In the genomic region with DNA sequence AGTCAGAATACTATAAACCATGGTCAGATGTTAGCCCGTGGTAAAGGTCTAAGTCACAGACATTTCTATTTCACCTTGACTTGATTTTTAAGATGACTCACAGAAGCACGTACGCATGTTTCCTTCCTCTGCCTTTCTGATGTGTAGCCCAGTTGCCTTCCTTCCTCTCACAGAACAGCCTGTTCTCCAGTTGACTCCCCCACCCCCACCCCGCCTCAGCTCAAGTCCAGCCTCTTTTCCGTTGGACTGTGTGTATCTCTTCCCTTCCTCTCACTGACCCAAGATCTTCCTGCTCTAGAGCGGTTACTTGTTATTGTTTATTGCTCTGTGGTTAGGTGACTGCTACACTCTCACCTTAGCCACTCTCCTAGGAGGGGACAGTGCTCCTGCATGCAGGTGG, we compare ENCODE assay signal across 11 mouse cellular contexts. TPM values are rescaled to one million over a fixed set of nuclear protein-coding genes. Genes with fewer than 3 reads are reported as not detected.
DNase-seq lines count a peak whose midpoint lies in the region; ATAC-seq and TF ChIP-seq lines count a peak whose summit lies in the region.
"Had no signal": no experiment of that assay in that cellular context is flagged by ENCODE, and none has a peak within 500 bp of the region (broad histone marks: within the 10 kb centered on the region; RNA-seq: fewer than 3 reads in every experiment).

No protein-coding gene starts in this region.

- DNase-seq in adrenal gland, postnatal 36 days: peak; percentile 22 to 34
- DNase-seq in heart, adult 18-20 months: peak; percentile 53 to 87
- peak; percentile 30 to 48 for DNase-seq in kidney, adult 8-10 months
- peak; percentile 21 for DNase-seq in lung, embryonic 14.5 days
- no peak for DNase-seq in embryo, embryonic 11 days
- no peak for DNase-seq in urinary bladder, postnatal 14 days (ENCODE audit: low spot score)
- DNase-seq: cerebellum, adult 11-12 months; right cerebral cortex, postnatal 4 days had no signal

- H3K27ac ChIP-seq in lung, embryonic 14.5 days (ENCODE audit: low read depth): peak overlapping the region; percentile 44; the same call in 1 of the 2 replicates
- no peak overlapping the region for H3K27ac ChIP-seq in neural tube, embryonic 15.5 days (replicated peaks)
- H3K27ac ChIP-seq: hindbrain, embryonic 14.5 days had no signal

- H3K4me3 ChIP-seq in lung, embryonic 14.5 days (ENCODE audit: low read depth, low read length): no peak overlapping the region
- no peak overlapping the region for H3K4me3 ChIP-seq in neural tube, embryonic 15.5 days (replicated peaks)

- H3K36me3 ChIP-seq in lung, embryonic 14.5 days (ENCODE audit: insufficient read depth): no peaks in the 10 kb centered on the region
- peaks cover 60% of the 10 kb centered on the region for H3K36me3 ChIP-seq in neural tube, embryonic 15.5 days

- no peak overlapping the region for H3K4me2 ChIP-seq in lung, embryonic 14.5 days
- H3K4me2 ChIP-seq in neural tube, embryonic 15.5 days: no peak overlapping the region
- H3K4me2 ChIP-seq: hindbrain, embryonic 14.5 days had no signal

- H3K9me3 ChIP-seq in lung, embryonic 14.5 days (ENCODE audit: low read depth, low read length): no peaks in the 10 kb centered on the region
- no peaks in the 10 kb centered on the region for H3K9me3 ChIP-seq in neural tube, embryonic 15.5 days (replicated peaks)

- peaks cover 4% of the 10 kb centered on the region; the same call in 1 of the 2 replicates for H3K4me1 ChIP-seq in lung, embryonic 14.5 days (ENCODE audit: insufficient read depth)
- H3K4me1 ChIP-seq in neural tube, embryonic 15.5 days: no peaks in the 10 kb centered on the region

- H3K9ac ChIP-seq in lung, embryonic 14.5 days: no peak overlapping the region
- no peak overlapping the region for H3K9ac ChIP-seq in neural tube, embryonic 15.5 days (replicated peaks)
- H3K9ac ChIP-seq: hindbrain, embryonic 14.5 days had no signal

- ATAC-seq in lung, embryonic 14.5 days (ENCODE audit: insufficient read depth): no peak
- ATAC-seq in neural tube, embryonic 15.5 days (ENCODE audit: low FRiP score): no peak
- ATAC-seq: Patski had no signal

- TF ChIP-seq CTCF in lung, embryonic 14.5 days (IDR thresholded peaks at IDR 0.05; ENCODE audit: low read depth): no peak

- no peaks in the 10 kb centered on the region for H3K27me3 ChIP-seq in lung, embryonic 14.5 days (ENCODE audit: insufficient read depth, low read length)
- no peaks in the 10 kb centered on the region for H3K27me3 ChIP-seq in neural tube, embryonic 15.5 days (replicated peaks)
- H3K27me3 ChIP-seq: Patski had no signal

- 51% methylated on average over 6 of the region's 6 CpGs for WGBS in lung, embryonic 14.5 days
- WGBS in neural tube, embryonic 15.5 days: 77% methylated on average over 6 of the region's 6 CpGs

RNA-seq across cellular contexts. Expression of gene Zar1l, which starts 49.5 kb away (rescaled TPM):
- total RNA-seq in adrenal gland, postnatal 36 days (2021): not detected
- not detected for total RNA-seq in heart, adult 18-20 months (2021)
- polyA plus RNA-seq in lung, embryonic 14.5 days (2014; fragmentation: Nextera tagmentation; extraction: Ambion mirVana): not detected in 2 replicates
- not detected in 2 replicates for polyA plus RNA-seq in neural tube, embryonic 15.5 days (2015; fragmentation: Nextera tagmentation; extraction: Ambion mirVana)
- polyA plus RNA-seq: hindbrain, embryonic 14.5 days; Patski had no signal

RNA-seq across cellular contexts. Expression of gene Brca2, which starts 54.0 kb away (rescaled TPM):
- 1 to 10 TPM; 5.4 to 6.0 TPM for total RNA-seq in adrenal gland, postnatal 36 days (2021)
- 1 to 10 TPM; 1.4 to 1.8 TPM for total RNA-seq in heart, adult 18-20 months (2021)
- polyA plus RNA-seq in lung, embryonic 14.5 days (2014; fragmentation: Nextera tagmentation; extraction: Ambion mirVana): 32.0 and 34.1 TPM in 2 replicates
- polyA plus RNA-seq in neural tube, embryonic 15.5 days (2015; fragmentation: Nextera tagmentation; extraction: Ambion mirVana): 11.6 and 13.9 TPM in 2 replicates

Comparison
In these comparisons a context has a peak if more than half of its experiments do, and no peak if none do; other contexts are left out.
1. DNase-seq: peak in adrenal gland, postnatal 36 days (2 of 2), heart, adult 18-20 months (2 of 2), kidney, adult 8-10 months (2 of 2) and lung, embryonic 14.5 days (single experiment); none in embryo, embryonic 11 days (single experiment) and urinary bladder, postnatal 14 days (single experiment).